Mouse (Mus musculus) liver, adult 2 months (tissue): ENCODE data around the gene Cpb2. TPM values are rescaled to one million over a fixed set of nuclear protein-coding genes. Genes with fewer than 3 reads are reported as not detected.

Source experiments
- DNase-seq: peaks from one replicate; pipeline ENCODE4 v3.0.0-alpha.2; 2011; ENCODE audit warnings: low read depth, low spot score; ENCODE audit errors: extremely low read depth
- H3K27ac ChIP-seq: fragments of 200-500 bp; replicated peaks from 2 replicates; pipeline ENCODE4 v1.5.1; 2012; ENCODE audit warnings: low read depth, mild to moderate bottlenecking, control low read depth, inconsistent platforms, low read length; ENCODE audit not compliant: insufficient read depth
- H3K27me3 ChIP-seq: fragments of 200-500 bp; 2 replicates; pipeline ENCODE4 v1.6.1; 2012; ENCODE audit warnings: mild to moderate bottlenecking, moderate library complexity, low read length, inconsistent platforms; ENCODE audit not compliant: control insufficient read depth, insufficient read depth
- H3K36me3 ChIP-seq: fragments of 200-500 bp; 2 replicates; pipeline ENCODE4 v1.6.1; 2012; ENCODE audit warnings: low read length, inconsistent platforms; ENCODE audit not compliant: control insufficient read depth, insufficient read depth
- H3K4me1 ChIP-seq: fragments of 200-500 bp; 2 replicates; pipeline ENCODE4 v1.6.1; 2011; ENCODE audit warnings: low read length; ENCODE audit not compliant: control insufficient read depth, insufficient read depth
- H3K4me3 ChIP-seq: fragments of 200-500 bp; 2 replicates; pipeline ENCODE4 v1.5.1; 2011; ENCODE audit warnings: low read depth, mild to moderate bottlenecking, control low read depth, low read length, moderate library complexity; ENCODE audit not compliant: insufficient read depth
- H3K79me2 ChIP-seq: fragments of 200-500 bp; 2 replicates; pipeline ENCODE4 v1.6.1; 2012; ENCODE audit warnings: inconsistent platforms, mild to moderate bottlenecking, low read length, moderate library complexity; ENCODE audit not compliant: control insufficient read depth, insufficient read depth
- H3K9ac ChIP-seq: fragments of 200-500 bp; 2 replicates; pipeline ENCODE4 v1.6.1; 2012; ENCODE audit warnings: low read depth, mild to moderate bottlenecking, control low read depth, inconsistent platforms, low read length
- CTCF ChIP-seq: fragments of 200-500 bp; IDR thresholded peaks from 2 replicates; pipeline ENCODE4 v1.5.1; 2011; ENCODE audit warnings: low read depth, low read length, control low read depth
- POLR2A ChIP-seq: fragments of 200-500 bp; IDR thresholded peaks from 2 replicates; pipeline ENCODE4 v1.6.1; 2011; ENCODE audit warnings: low read length, control low read depth; ENCODE audit not compliant: insufficient read depth; ENCODE audit errors: extremely low read depth
- WGBS: fragments of 180-500 bp; shearing (Covaris S2); methylation state at CpG from one replicate; pipeline ENCODE4 v1.1.7; 2018; 5-methylcytosine and 5-hydroxymethylcytosine counted together
- polyA plus RNA-seq: library from polyadenylated mRNA; depleted of rRNA; stranded (reverse); fragments of >200 nt; gene quantifications from 2 replicates; pipeline ENCODE4 v1.2.3, GENCODE M21; 2012
- total RNA-seq: library from RNA; depleted of rRNA; stranded (reverse); fragments of >200 nt; gene quantifications from 2 replicates; pipeline ENCODE4 v1.2.3, GENCODE M21; 2014

The Cpb2 gene
- total and polyA plus RNA-seq, 2 experiments, result 147 to 574 TPM

GRCm38 (mm10) chr14:75205363-75206051 lies 36.6 kb upstream of the Cpb2 start:
- TF ChIP-seq POLR2A, result no peak
- no peak for TF ChIP-seq CTCF
- Histone ChIP-seq H3K79me2 (no peaks in the 10 kb centered on the region), H3K4me3 (no peak overlapping the region), H3K4me1 (no peaks in the 10 kb centered on the region), H3K27ac (no peak overlapping the region), H3K27me3 (no peaks in the 10 kb centered on the region), H3K9ac (no peak overlapping the region), H3K36me3 (peaks cover 64% of the 10 kb centered on the region)
- no peak for DNase-seq
- WGBS, result 91% methylated on average over 6 of the region's 6 CpGs

- WGBS, result 96% methylated on average over 4 of the region's 4 CpGs
- Histone ChIP-seq H3K27me3 (no peaks in the 10 kb centered on the region), H3K4me1 (no peaks in the 10 kb centered on the region), H3K79me2 (no peaks in the 10 kb centered on the region), H3K36me3 (peaks cover 65% of the 10 kb centered on the region), H3K9ac (no peak overlapping the region), H3K4me3 (no peak overlapping the region), H3K27ac (no peak overlapping the region)
- DNase-seq, result no peak
- TF ChIP-seq POLR2A (no peak), CTCF (no peak)
These were observed 35.8 kb upstream of the Cpb2 start for GRCm38 (mm10) chr14:75206307-75206706.

- DNase-seq, result no peak
- Histone ChIP-seq H3K27me3 (no peaks in the 10 kb centered on the region), H3K4me1 (no peaks in the 10 kb centered on the region), H3K79me2 (no peaks in the 10 kb centered on the region), H3K4me3 (no peak overlapping the region), H3K36me3 (peaks cover 67% of the 10 kb centered on the region), H3K27ac (no peak overlapping the region), H3K9ac (no peak overlapping the region)
- no peak for TF ChIP-seq POLR2A
- no peak for TF ChIP-seq CTCF
- WGBS, result 89% methylated on average over 6 of the region's 6 CpGs
These were observed 33.4 kb upstream of the Cpb2 start for GRCm38 (mm10) chr14:75208572-75209151.

- 89% methylated on average over 11 of the region's 11 CpGs for WGBS
- DNase-seq, result no peak
- Histone ChIP-seq H3K9ac (no peak overlapping the region), H3K4me1 (no peaks in the 10 kb centered on the region), H3K36me3 (peaks cover 76% of the 10 kb centered on the region), H3K4me3 (no peak overlapping the region), H3K27ac (no peak overlapping the region), H3K27me3 (no peaks in the 10 kb centered on the region), H3K79me2 (no peaks in the 10 kb centered on the region; the same call in 1 of the 2 replicates)
- TF ChIP-seq POLR2A (no peak), CTCF (no peak)
These were observed 28.3 kb upstream of the Cpb2 start for GRCm38 (mm10) chr14:75213752-75214151.

GRCm38 (mm10) chr14:75218843-75219242 lies 23.2 kb upstream of the Cpb2 start:
- Histone ChIP-seq H3K27me3 (no peaks in the 10 kb centered on the region), H3K36me3 (peaks cover 56% of the 10 kb centered on the region)
- DNase-seq, result no peak

GRCm38 (mm10) chr14:75219250-75219913 lies 22.7 kb upstream of the Cpb2 start:
- peaks cover 55% of the 10 kb centered on the region for H3K36me3 ChIP-seq
- H3K27me3 ChIP-seq, result no peaks in the 10 kb centered on the region
- WGBS, result 86% methylated on average over 5 of the region's 5 CpGs
- H3K4me1 ChIP-seq, result no peaks in the 10 kb centered on the region
- no peak overlapping the region for H3K9ac ChIP-seq
- no peaks in the 10 kb centered on the region; the same call in 1 of the 2 replicates for H3K79me2 ChIP-seq
- no peak overlapping the region for H3K4me3 ChIP-seq
- H3K27ac ChIP-seq, result no peak overlapping the region
- TF ChIP-seq POLR2A, result no peak
- TF ChIP-seq CTCF, result no peak
- no peak for DNase-seq

More at GRCm38 (mm10) chr14:75218843-75219242, 23.2 kb upstream of the Cpb2 start:
- TF ChIP-seq CTCF (no peak), POLR2A (no peak)
- Histone ChIP-seq H3K4me1 (no peaks in the 10 kb centered on the region), H3K4me3 (no peak overlapping the region), H3K9ac (no peak overlapping the region), H3K27ac (no peak overlapping the region), H3K79me2 (no peaks in the 10 kb centered on the region; the same call in 1 of the 2 replicates)
- WGBS, result 95% methylated on average over 2 of the region's 2 CpGs
